Mouse (Mus musculus): ENCODE data around the gene Msl1. TPM values are rescaled to one million over a fixed set of nuclear protein-coding genes. Genes with fewer than 3 reads are reported as not detected.

The Msl1 gene
- total and polyA plus RNA-seq, 3 experiments, result 25.9 to 58.1 (median 27.3) TPM

GRCm38 (mm10) chr11:98838512-98838911 lies 43.2 kb downstream of the Msl1 start:
- H3K27ac ChIP-seq (ENCODE audit: insufficient read depth, low read depth), result no peak overlapping the region
- no peaks in the 10 kb centered on the region for H3K79me2 ChIP-seq (replicated peaks; ENCODE audit: control insufficient read depth, extremely low read depth, insufficient read depth, poor library complexity, severe bottlenecking)
- peaks cover 25% of the 10 kb centered on the region for H3K27me3 ChIP-seq (replicated peaks)
- in situ Hi-C loops (cut with MboI; ENCODE audit: low pct_ligation_motif_present, low pct_unique_long_range_greater_than_20kb, low sequenced_read_pairs) (no loop called here), dilution Hi-C loops (cut with MboI; ENCODE audit: extremely low pct_ligation_motif_present, extremely low pct_unique_long_range_greater_than_20kb, low sequenced_read_pairs) (no loop called here)
- TF ChIP-seq GABPA (IDR thresholded peaks at IDR 0.05; ENCODE audit: insufficient replicate concordance, low read depth, low read length), result no peak
- TF ChIP-seq PAX5 (IDR thresholded peaks at IDR 0.05; ENCODE audit: low read length), result no peak
- TF ChIP-seq KAT2A (IDR thresholded peaks at IDR 0.05; ENCODE audit: insufficient replicate concordance, low read length), result no peak
- TF ChIP-seq CTCF (conservative IDR thresholded peaks at IDR 0.05 in 1 of 2, IDR thresholded peaks at IDR 0.05 in 1 of 2; ENCODE audit: low read depth in 2 of 2, low read length in 2 of 2), result no peak
- no peak for TF ChIP-seq BHLHE40 (IDR thresholded peaks at IDR 0.05; ENCODE audit: low read depth, low read length)
- TF ChIP-seq EP300 (IDR thresholded peaks at IDR 0.05; ENCODE audit: low read length), result no peak
- TF ChIP-seq TCF12 (IDR thresholded peaks at IDR 0.05; ENCODE audit: low read depth, low read length), result no peak
- TF ChIP-seq ZKSCAN1 (IDR thresholded peaks at IDR 0.05; ENCODE audit: borderline replicate concordance, low read depth, low read length), result no peak
- TF ChIP-seq JUND (conservative IDR thresholded peaks at IDR 0.05; ENCODE audit: low read depth, low read length), result no peak
- TF ChIP-seq ZC3H11A (IDR thresholded peaks at IDR 0.05; ENCODE audit: low read depth, low read length), result no peak
- TF ChIP-seq MYC (IDR thresholded peaks at IDR 0.05; ENCODE audit: low read depth, low read length), result no peak
- H3K9ac ChIP-seq (ENCODE audit: insufficient read depth, low read depth), result no peak overlapping the region
- H3K9me3 ChIP-seq (replicated peaks; ENCODE audit: low read length), result no peaks in the 10 kb centered on the region
- no peak for DNase-seq (ENCODE audit: extremely low read depth)
- no peak overlapping the region for H3K4me2 ChIP-seq (ENCODE audit: insufficient read depth, low read depth, poor library complexity, severe bottlenecking)
- H3K4me3 ChIP-seq (replicated peaks in 1 of 3; ENCODE audit: low read depth in 2 of 3, low read length in 2 of 3, poor library complexity in 1 of 3), result no peak overlapping the region
- H3K4me1 ChIP-seq (ENCODE audit: control insufficient read depth in 1 of 2, insufficient read depth in 2 of 2), result peaks cover 5 to 30% of the 10 kb centered on the region in 2 experiments; a peak in 2 of 4 replicates
- peaks cover 8 to 22% of the 10 kb centered on the region in 2 experiments for H3K36me3 ChIP-seq (replicated peaks in 1 of 2; ENCODE audit: control insufficient read depth in 1 of 2, insufficient read depth in 1 of 2, low read length in 1 of 2)

GRCm38 (mm10) chr11:98839402-98839801 lies 44.1 kb downstream of the Msl1 start:
- Histone ChIP-seq H3K4me2 (ENCODE audit: insufficient read depth, low read depth, poor library complexity, severe bottlenecking) (no peak overlapping the region), H3K4me3 (replicated peaks in 1 of 3; ENCODE audit: low read depth in 2 of 3, low read length in 2 of 3, poor library complexity in 1 of 3) (no peak overlapping the region), H3K27me3 (replicated peaks) (peaks cover 25% of the 10 kb centered on the region), H3K9me3 (replicated peaks; ENCODE audit: low read length) (no peaks in the 10 kb centered on the region), H3K4me1 (ENCODE audit: control insufficient read depth in 1 of 2, insufficient read depth in 2 of 2) (peaks cover 5 to 30% of the 10 kb centered on the region in 2 experiments; a peak in 2 of 4 replicates), H3K36me3 (replicated peaks in 1 of 2; ENCODE audit: control insufficient read depth in 1 of 2, insufficient read depth in 1 of 2, low read length in 1 of 2) (peaks cover 1 to 13% of the 10 kb centered on the region in 2 experiments), H3K79me2 (replicated peaks; ENCODE audit: control insufficient read depth, extremely low read depth, insufficient read depth, poor library complexity, severe bottlenecking) (no peaks in the 10 kb centered on the region), H3K9ac (ENCODE audit: insufficient read depth, low read depth) (no peak overlapping the region), H3K27ac (ENCODE audit: insufficient read depth, low read depth) (no peak overlapping the region)
- DNase-seq (ENCODE audit: extremely low read depth), result no peak
- dilution Hi-C loops (cut with MboI; ENCODE audit: extremely low pct_ligation_motif_present, extremely low pct_unique_long_range_greater_than_20kb, low sequenced_read_pairs) (no loop called here), in situ Hi-C loops (cut with MboI; ENCODE audit: low pct_ligation_motif_present, low pct_unique_long_range_greater_than_20kb, low sequenced_read_pairs) (no loop called here)
- TF ChIP-seq CTCF (conservative IDR thresholded peaks at IDR 0.05 in 1 of 2, IDR thresholded peaks at IDR 0.05 in 1 of 2; ENCODE audit: low read depth in 2 of 2, low read length in 2 of 2) (no peak), HCFC1 (IDR thresholded peaks at IDR 0.05; ENCODE audit: low read depth, low read length) (no peak)

GRCm38 (mm10) chr11:98839897-98840296 lies 44.6 kb downstream of the Msl1 start:
- Histone ChIP-seq H3K9ac (ENCODE audit: insufficient read depth, low read depth) (no peak overlapping the region), H3K79me2 (replicated peaks; ENCODE audit: control insufficient read depth, extremely low read depth, insufficient read depth, poor library complexity, severe bottlenecking) (no peaks in the 10 kb centered on the region), H3K4me2 (ENCODE audit: insufficient read depth, low read depth, poor library complexity, severe bottlenecking) (no peak overlapping the region), H3K36me3 (replicated peaks in 1 of 2; ENCODE audit: control insufficient read depth in 1 of 2, insufficient read depth in 1 of 2, low read length in 1 of 2) (peaks cover 0 to 8% of the 10 kb centered on the region in 2 experiments), H3K27ac (ENCODE audit: insufficient read depth, low read depth) (no peak overlapping the region), H3K4me1 (ENCODE audit: control insufficient read depth in 1 of 2, insufficient read depth in 2 of 2) (peaks cover 5 to 30% of the 10 kb centered on the region in 2 experiments; a peak in 2 of 4 replicates), H3K9me3 (replicated peaks; ENCODE audit: low read length) (no peaks in the 10 kb centered on the region), H3K4me3 (replicated peaks in 1 of 3; ENCODE audit: low read depth in 2 of 3, low read length in 2 of 3, poor library complexity in 1 of 3) (no peak overlapping the region), H3K27me3 (replicated peaks) (peaks cover 25% of the 10 kb centered on the region)
- peak; percentile 23 for DNase-seq (ENCODE audit: extremely low read depth)
- in situ Hi-C loops (cut with MboI; ENCODE audit: low pct_ligation_motif_present, low pct_unique_long_range_greater_than_20kb, low sequenced_read_pairs) (no loop called here), dilution Hi-C loops (cut with MboI; ENCODE audit: extremely low pct_ligation_motif_present, extremely low pct_unique_long_range_greater_than_20kb, low sequenced_read_pairs) (no loop called here)
- peak; percentile 29; the same call in 1 of the 2 replicates for TF ChIP-seq ZNF384 (IDR thresholded peaks at IDR 0.05; ENCODE audit: low read depth, low read length)
- TF ChIP-seq MAFK (IDR thresholded peaks at IDR 0.05; ENCODE audit: insufficient replicate concordance, low read length), result no peak
- TF ChIP-seq BHLHE40 (IDR thresholded peaks at IDR 0.05; ENCODE audit: low read depth, low read length), result peak; percentile 83
- peak; percentile 42; the same call in 1 of the 2 replicates for TF ChIP-seq TCF12 (IDR thresholded peaks at IDR 0.05; ENCODE audit: low read depth, low read length)

Data from CH12.LX (cell line).